Mouse (Mus musculus) CH12.LX (cell line): Measurements from ENCODE around the gene Stard13.

Source experiments
- CTCF ChIP-seq, 2 experiments: IDR thresholded peaks in 1 of 2; conservative IDR thresholded peaks in 1 of 2; 2 replicates each; pipeline ENCODE4 v1.5.1; 2011 to 2012; ENCODE audit warnings: low read depth in 2 of 2, low read length in 2 of 2, improper control_type of control experiment in 1 of 2, inconsistent platforms in 1 of 2, mild to moderate bottlenecking in 1 of 2, moderate library complexity in 1 of 2
- POLR2A ChIP-seq: IDR thresholded peaks from 2 replicates; pipeline ENCODE4 v1.6.1; 2011; ENCODE audit warnings: low read depth, mild to moderate bottlenecking, improper control_type of control experiment, low read length

DNA sequence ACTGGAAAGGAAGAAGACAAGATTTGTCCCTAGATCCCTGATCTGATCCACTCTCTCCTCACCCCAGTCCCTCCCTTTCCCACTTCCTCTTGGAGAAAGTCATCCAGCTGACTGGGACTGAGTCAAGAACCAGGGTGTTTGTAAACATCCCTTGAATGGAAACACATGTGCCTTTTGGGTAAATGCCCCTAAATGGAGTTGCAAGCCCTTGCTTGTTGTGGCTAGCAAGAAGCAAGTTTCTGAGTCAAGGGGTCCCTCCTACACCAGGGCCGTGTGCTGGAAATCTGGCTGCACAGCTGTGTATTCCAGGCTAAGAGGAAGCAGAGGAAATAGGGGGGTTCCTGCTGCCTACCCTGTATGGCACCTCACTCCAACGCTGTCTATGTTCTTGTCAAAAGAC lies 103.9 kb downstream of the Stard13 start:
- no peak for TF ChIP-seq CTCF (conservative IDR thresholded peaks at IDR 0.05 in 1 of 2, IDR thresholded peaks at IDR 0.05 in 1 of 2; ENCODE audit: low read depth in 2 of 2, low read length in 2 of 2)
- no peak for TF ChIP-seq POLR2A
